Mouse (Mus musculus) embryo, embryonic 10 days (tissue): Measurements from ENCODE around the gene Dnajc19.

ENCODE experiments used
- DNase-seq: peaks from one replicate; pipeline ENCODE4 v3.0.0-alpha.2; 2015; ENCODE audit warnings: low spot score

Gene Dnajc19

GRCm38 (mm10) chr3:34028935-34029334, 52.2 kb downstream of the Dnajc19 start:
- DNase-seq = no peak

- no peak for DNase-seq
Measured at GRCm38 (mm10) chr3:34021259-34021828, 59.8 kb downstream of the Dnajc19 start.

- peak; percentile 44 for DNase-seq
Measured at GRCm38 (mm10) chr3:34020382-34021258, 60.5 kb downstream of the Dnajc19 start.

GRCm38 (mm10) chr3:34019540-34020381, 61.4 kb downstream of the Dnajc19 start, which contains the start of gene Fxr1:
Fxr1 (plus strand) TSS chr3:34019943.
- DNase-seq = peak; percentile 85

- peak; percentile 26 for DNase-seq
Measured at GRCm38 (mm10) chr3:34008191-34008590, 72.9 kb downstream of the Dnajc19 start.

GRCm38 (mm10) chr3:34007611-34008010, 73.5 kb downstream of the Dnajc19 start:
- DNase-seq = no peak

GRCm38 (mm10) chr3:34006824-34007223, 74.3 kb downstream of the Dnajc19 start:
- no peak for DNase-seq

GRCm38 (mm10) chr3:34006301-34006700, 74.8 kb downstream of the Dnajc19 start:
- no peak for DNase-seq
